Mouse (Mus musculus) yolk sac, embryonic 10.5 days (tissue): Measurements from ENCODE around the gene Pld5.
A peak's percentile ranks its signal among the peaks of the same experiment; 100 is the strongest.

Experiments
- DNase-seq: peaks from one replicate; pipeline ENCODE4 v3.0.0-alpha.2; 2017; ENCODE audit warnings: low spot score

The Pld5 gene

GRCm38 (mm10) chr1:176274667-176275610 lies at the start of gene Pld5:
Gene Pld5 (minus strand): TSS chr1:176275312.
- DNase-seq = peak; percentile 47

GRCm38 (mm10) chr1:176315063-176315462 lies 40.0 kb upstream of the Pld5 start:
- DNase-seq = no peak

- no peak for DNase-seq
Measured at GRCm38 (mm10) chr1:176310174-176310573, 35.1 kb upstream of the Pld5 start.

- no peak for DNase-seq
Measured at GRCm38 (mm10) chr1:176289396-176289795, 14.3 kb upstream of the Pld5 start.

- no peak for DNase-seq
Measured at GRCm38 (mm10) chr1:176275611-176275980, 484 bp upstream of the Pld5 start.

GRCm38 (mm10) chr1:176248717-176249030 lies 26.4 kb downstream of the Pld5 start:
- DNase-seq = no peak

- no peak for DNase-seq
Measured at GRCm38 (mm10) chr1:176247885-176248716, 27.0 kb downstream of the Pld5 start.

GRCm38 (mm10) chr1:176239199-176239598 lies 35.9 kb downstream of the Pld5 start:
- DNase-seq = no peak

- DNase-seq = no peak
Measured at GRCm38 (mm10) chr1:176223794-176224193, 51.3 kb downstream of the Pld5 start.

- DNase-seq = peak; percentile 11
Measured at GRCm38 (mm10) chr1:176223196-176223595, 51.9 kb downstream of the Pld5 start.

- DNase-seq = no peak
Measured at GRCm38 (mm10) chr1:176218217-176218616, 56.9 kb downstream of the Pld5 start.

GRCm38 (mm10) chr1:176213645-176214221 lies 61.4 kb downstream of the Pld5 start:
- DNase-seq = no peak

GRCm38 (mm10) chr1:176212922-176213644 lies 62.0 kb downstream of the Pld5 start:
- DNase-seq = no peak

- DNase-seq = no peak
Measured at GRCm38 (mm10) chr1:176210803-176211202, 64.3 kb downstream of the Pld5 start.

GRCm38 (mm10) chr1:176208014-176208413 lies 67.1 kb downstream of the Pld5 start:
- no peak for DNase-seq

- DNase-seq = no peak
Measured at GRCm38 (mm10) chr1:176202360-176202759, 72.8 kb downstream of the Pld5 start.

GRCm38 (mm10) chr1:176197036-176197766 lies 77.9 kb downstream of the Pld5 start:
- no peak for DNase-seq

- DNase-seq = no peak
Measured at GRCm38 (mm10) chr1:176196341-176196740, 78.8 kb downstream of the Pld5 start.

GRCm38 (mm10) chr1:176194727-176195126 lies 80.4 kb downstream of the Pld5 start:
- DNase-seq = no peak

GRCm38 (mm10) chr1:176183991-176184390 lies 91.1 kb downstream of the Pld5 start:
- no peak for DNase-seq

- DNase-seq = no peak
Measured at GRCm38 (mm10) chr1:176174971-176175370, 100.1 kb downstream of the Pld5 start.
